Mouse (Mus musculus): ENCODE measurements around the gene Pomp. TPM values are rescaled to one million over a fixed set of nuclear protein-coding genes. Genes with fewer than 3 reads are reported as not detected.
"Not testable (repeated sequence)": the region's sequence is repeated elsewhere in the genome, so short reads cannot be mapped to it uniquely, and the experiment has no call there.

Pomp gene
- total RNA-seq, 2 experiments from 2014 or later, result 139 to 152 TPM

- DNase-seq, result no peak
Measured at GRCm38 (mm10) chr5:147850194-147850593, 10.1 kb upstream of the Pomp start.

- no peak for DNase-seq
Measured at GRCm38 (mm10) chr5:147860076-147860448, 199 bp upstream of the Pomp start.

- DNase-seq, result no peak
Measured at GRCm38 (mm10) chr5:147868674-147869073, 8.4 kb downstream of the Pomp start.

- DNase-seq, result no peak
Measured at GRCm38 (mm10) chr5:147869568-147869967, 9.3 kb downstream of the Pomp start.

- no peak for DNase-seq
Measured at GRCm38 (mm10) chr5:147870296-147870695, 10.0 kb downstream of the Pomp start.

GRCm38 (mm10) chr5:147871091-147871820, 11.0 kb downstream of the Pomp start:
- no peak for DNase-seq

GRCm38 (mm10) chr5:147874491-147875065, 14.3 kb downstream of the Pomp start:
- no peak for DNase-seq

GRCm38 (mm10) chr5:147875210-147875609, 14.9 kb downstream of the Pomp start:
- DNase-seq, result no peak

GRCm38 (mm10) chr5:147877520-147877919, 17.3 kb downstream of the Pomp start:
- DNase-seq, result no peak

GRCm38 (mm10) chr5:147879971-147880682, 19.9 kb downstream of the Pomp start:
- no peak for DNase-seq

GRCm38 (mm10) chr5:147883581-147883980, 23.3 kb downstream of the Pomp start:
- DNase-seq, result no peak

GRCm38 (mm10) chr5:147888313-147889297, 28.3 kb downstream of the Pomp start:
- DNase-seq, result no peak

- no peak for DNase-seq
Measured at GRCm38 (mm10) chr5:147892735-147893134, 32.5 kb downstream of the Pomp start.

- no peak for DNase-seq
Measured at GRCm38 (mm10) chr5:147893143-147893542, 32.9 kb downstream of the Pomp start.

- DNase-seq, result no peak
Measured at GRCm38 (mm10) chr5:147893766-147894454, 33.6 kb downstream of the Pomp start.

GRCm38 (mm10) chr5:147894455-147895076, 34.3 kb downstream of the Pomp start, which contains the start of gene Slc46a3:
Gene Slc46a3 (minus strand): TSS chr5:147894815.
- peak; percentile 90 for DNase-seq

GRCm38 (mm10) chr5:147895436-147896198, 35.4 kb downstream of the Pomp start:
- DNase-seq, result no peak

GRCm38 (mm10) chr5:147896501-147896900, 36.2 kb downstream of the Pomp start:
- not testable (repeated sequence) for DNase-seq

- DNase-seq, result no peak
Measured at GRCm38 (mm10) chr5:147898254-147898653, 38.0 kb downstream of the Pomp start.

- DNase-seq, result no peak
Measured at GRCm38 (mm10) chr5:147898968-147899549, 38.8 kb downstream of the Pomp start.
